Mouse (Mus musculus): ENCODE measurements around the gene Pram1.
"Not testable (repeated sequence)": the region's sequence is repeated elsewhere in the genome, so short reads cannot be mapped to it uniquely, and the experiment has no call there.

Gene Pram1

GRCm38 (mm10) chr17:33637516-33638276 is at the start of gene Pram1:
Gene Pram1, plus strand, starts transcription at chr17:33638056.
- peak; percentile 34 to 44 for DNase-seq (ENCODE audit: low spot score in 2 of 2)

GRCm38 (mm10) chr17:33597271-33597670 is 40.6 kb upstream of the Pram1 start:
- no peak for DNase-seq (ENCODE audit: low spot score in 2 of 2)

- no peak for DNase-seq (ENCODE audit: low spot score in 2 of 2)
Measured at GRCm38 (mm10) chr17:33598506-33598905, 39.4 kb upstream of the Pram1 start.

- no peak for DNase-seq (ENCODE audit: low spot score in 2 of 2)
Measured at GRCm38 (mm10) chr17:33599836-33600475, 37.9 kb upstream of the Pram1 start.

- no peak for DNase-seq (ENCODE audit: low spot score in 2 of 2)
Measured at GRCm38 (mm10) chr17:33600831-33601230, 37.0 kb upstream of the Pram1 start.

GRCm38 (mm10) chr17:33601947-33602346 is 35.9 kb upstream of the Pram1 start:
- DNase-seq (ENCODE audit: low spot score in 2 of 2): no peak

GRCm38 (mm10) chr17:33607273-33607672 is 30.6 kb upstream of the Pram1 start:
- no peak for DNase-seq (ENCODE audit: low spot score in 2 of 2)

GRCm38 (mm10) chr17:33610548-33610947 is 27.3 kb upstream of the Pram1 start:
- DNase-seq (ENCODE audit: low spot score in 2 of 2): no peak

GRCm38 (mm10) chr17:33613726-33614125 is 24.1 kb upstream of the Pram1 start:
- not testable (repeated sequence) for DNase-seq (ENCODE audit: low spot score in 2 of 2)

- DNase-seq (ENCODE audit: low spot score in 2 of 2): no peak
Measured at GRCm38 (mm10) chr17:33627281-33627680, 10.6 kb upstream of the Pram1 start.

GRCm38 (mm10) chr17:33628621-33629486 is 9.0 kb upstream of the Pram1 start, which contains the start of gene Zfp414:
Gene Zfp414, plus strand, starts transcription at chr17:33629090.
- DNase-seq (ENCODE audit: low spot score in 2 of 2): peak; percentile 88 to 94

GRCm38 (mm10) chr17:33629487-33630125 is 8.2 kb upstream of the Pram1 start:
- DNase-seq (ENCODE audit: low spot score in 2 of 2): no peak

GRCm38 (mm10) chr17:33630171-33630895 is 7.5 kb upstream of the Pram1 start:
- DNase-seq (ENCODE audit: low spot score in 2 of 2): no peak

- no peak for DNase-seq (ENCODE audit: low spot score in 2 of 2)
Measured at GRCm38 (mm10) chr17:33631236-33631635, 6.6 kb upstream of the Pram1 start.

- no peak for DNase-seq (ENCODE audit: low spot score in 2 of 2)
Measured at GRCm38 (mm10) chr17:33631796-33632195, 6.1 kb upstream of the Pram1 start.

GRCm38 (mm10) chr17:33637038-33637437 is 818 bp upstream of the Pram1 start:
- DNase-seq (ENCODE audit: low spot score in 2 of 2): no peak

GRCm38 (mm10) chr17:33639743-33640142 is 1.9 kb downstream of the Pram1 start:
- DNase-seq (ENCODE audit: low spot score in 2 of 2): no peak

GRCm38 (mm10) chr17:33644068-33644467 is 6.2 kb downstream of the Pram1 start:
- DNase-seq (ENCODE audit: low spot score in 2 of 2): no peak

GRCm38 (mm10) chr17:33645073-33645472 is 7.2 kb downstream of the Pram1 start:
- DNase-seq (ENCODE audit: low spot score in 2 of 2): no peak

- DNase-seq (ENCODE audit: low spot score in 2 of 2): no peak
Measured at GRCm38 (mm10) chr17:33649781-33650475, 12.1 kb downstream of the Pram1 start.

All from spleen, postnatal 36 days (tissue).